Mouse (Mus musculus) CH12.LX (cell line): ENCODE measurements around the gene Twsg1. TPM values are rescaled to one million over a fixed set of nuclear protein-coding genes. Genes with fewer than 3 reads are reported as not detected.
A peak's percentile ranks its signal among the peaks of the same experiment; 100 is the strongest.

ENCODE experiments used
- DNase-seq: peaks from one replicate; pipeline ENCODE4 v3.0.0-alpha.2; 2013; ENCODE audit errors: extremely low read depth
- H3K27ac ChIP-seq: 2 replicates; pipeline ENCODE4 v1.5.1; 2012; ENCODE audit warnings: low read depth, mild to moderate bottlenecking, control low read depth, moderate library complexity; ENCODE audit not compliant: insufficient read depth
- H3K27me3 ChIP-seq: replicated peaks from 2 replicates; pipeline ENCODE3; 2012; ENCODE audit warnings: inconsistent platforms
- H3K36me3 ChIP-seq, 2 experiments: replicated peaks in 1 of 2; 2 replicates each; pipeline versions ENCODE3 to v1.6.1; 2012; ENCODE audit warnings: inconsistent platforms in 1 of 2, low read length in 1 of 2, mild to moderate bottlenecking in 1 of 2, mixed read lengths in 1 of 2, moderate library complexity in 1 of 2; ENCODE audit not compliant: control insufficient read depth in 1 of 2, insufficient read depth in 1 of 2
- H3K4me1 ChIP-seq, 2 experiments: 2 replicates each; pipeline ENCODE4 v1.6.1; 2012; ENCODE audit warnings: inconsistent platforms in 1 of 2, moderate library complexity in 1 of 2; ENCODE audit not compliant: insufficient read depth in 2 of 2, control insufficient read depth in 1 of 2
- H3K4me2 ChIP-seq: 2 replicates; pipeline ENCODE4 v1.6.1; 2012; ENCODE audit warnings: low read depth, mild to moderate bottlenecking, control low read depth; ENCODE audit not compliant: poor library complexity, insufficient read depth, severe bottlenecking
- H3K4me3 ChIP-seq, 3 experiments: fragments of 150-350 bp in 1 of 3; sonication (generic) in 1 of 3; replicated peaks in 1 of 3; 2 replicates each; pipeline versions ENCODE3 to v1.5.1; 2011 to 2012; ENCODE audit warnings: low read depth in 2 of 3, low read length in 2 of 3, mild to moderate bottlenecking in 2 of 3, moderate library complexity in 2 of 3, control low read depth in 1 of 3, improper control_type of control experiment in 1 of 3, inconsistent platforms in 1 of 3, mixed read lengths in 1 of 3; ENCODE audit not compliant: poor library complexity in 1 of 3
- H3K79me2 ChIP-seq: replicated peaks from 2 replicates; pipeline ENCODE4 v1.6.1; 2012; ENCODE audit warnings: mild to moderate bottlenecking, moderate library complexity; ENCODE audit not compliant: control insufficient read depth, poor library complexity, insufficient read depth, severe bottlenecking; ENCODE audit errors: extremely low read depth
- H3K9ac ChIP-seq: 2 replicates; pipeline ENCODE4 v1.6.1; 2012; ENCODE audit warnings: low read depth, mild to moderate bottlenecking, control low read depth, moderate library complexity; ENCODE audit not compliant: insufficient read depth
- H3K9me3 ChIP-seq: replicated peaks from 2 replicates; pipeline ENCODE3; 2012; ENCODE audit warnings: low read length, inconsistent platforms, mixed read lengths
- CHD1 ChIP-seq: IDR thresholded peaks from 2 replicates; pipeline ENCODE4 v1.6.1; 2012; ENCODE audit warnings: low read depth, low read length, improper control_type of control experiment, inconsistent platforms
- ETS1 ChIP-seq: conservative IDR thresholded peaks from 2 replicates; pipeline ENCODE4 v1.6.1; 2012; ENCODE audit warnings: low read depth, mild to moderate bottlenecking, inconsistent platforms, low read length, improper control_type of control experiment, moderate library complexity
- MEF2A ChIP-seq: IDR thresholded peaks from 2 replicates; pipeline ENCODE4 v1.6.1; 2014; ENCODE audit warnings: low read depth, mild to moderate bottlenecking, inconsistent platforms, low read length, improper control_type of control experiment, borderline replicate concordance
- POLR2AphosphoS2 ChIP-seq: IDR thresholded peaks from 2 replicates; pipeline ENCODE4 v1.6.1; 2011; ENCODE audit warnings: low read depth, low read length, improper control_type of control experiment
- SMC3 ChIP-seq: IDR thresholded peaks from 2 replicates; pipeline ENCODE4 v1.6.1; 2011; ENCODE audit warnings: low read depth, low read length, improper control_type of control experiment
- dilution Hi-C: fragments of 300-500 bp; cut with MboI; formaldehyde crosslinking; loops from 2 replicates; pipeline ENCODE4 v1.14.3; 2020; ENCODE audit warnings: low sequenced_read_pairs; ENCODE audit not compliant: extremely low pct_unique_long_range_greater_than_20kb, extremely low pct_ligation_motif_present
- in situ Hi-C: fragments of 300-500 bp; cut with MboI; formaldehyde crosslinking; loops from 3 replicates; pipeline ENCODE4 v1.14.3; 2019; ENCODE audit warnings: low sequenced_read_pairs, low pct_ligation_motif_present, low pct_unique_long_range_greater_than_20kb, mixed read lengths
- polyA plus RNA-seq: library from polyadenylated mRNA; unstranded; fragments of >175 nt; gene quantifications from 2 replicates; pipeline ENCODE4 v1.2.1, GENCODE M21; 2012; ENCODE audit warnings: low read depth; ENCODE audit not compliant: insufficient read length
- total RNA-seq, 2 experiments: library from RNA; depleted of rRNA; stranded (reverse); fragments of 300-350 nt in 1 of 2; fragments of >200 nt in 1 of 2; gene quantifications; 2 replicates each; pipeline ENCODE4 v1.2.3; 2012 to 2014

Twsg1 gene
- total and polyA plus RNA-seq, 3 experiments = 12.6 to 17.4 (median 13.4) TPM

GRCm38 (mm10) chr17:65872051-65872450 is 79.0 kb downstream of the Twsg1 start:
- H3K9me3 ChIP-seq = no peaks in the 10 kb centered on the region
- dilution Hi-C loops = no loop called here
- in situ Hi-C loops = no loop called here
- peaks cover 7% of the 10 kb centered on the region for H3K79me2 ChIP-seq
- H3K27me3 ChIP-seq = no peaks in the 10 kb centered on the region
- H3K27ac ChIP-seq = peak overlapping the region; percentile 35; the same call in 1 of the 2 replicates
- TF ChIP-seq POLR2AphosphoS2 = no peak
- no peak for TF ChIP-seq SMC3
- no peak for TF ChIP-seq MEF2A
- no peak for TF ChIP-seq CHD1
- TF ChIP-seq ETS1 = no peak
- no peak overlapping the region for H3K4me3 ChIP-seq
- peak overlapping the region; percentile 31; the same call in 1 of the 2 replicates for H3K4me2 ChIP-seq
- H3K9ac ChIP-seq = no peak overlapping the region
- DNase-seq = no peak
- H3K4me1 ChIP-seq = peaks cover 12 to 45% of the 10 kb centered on the region in 2 experiments
- H3K36me3 ChIP-seq = peaks cover 4 to 22% of the 10 kb centered on the region in 2 experiments

Other genes starting within 250 kb of the Twsg1 start
- gene Rab31, start 178.5 kb downstream of the Twsg1 start, total RNA-seq (2012; rRNA removed) = 2.8 and 3.2 TPM in 2 replicates
- gene Rab31, start 178.5 kb downstream of the Twsg1 start, total RNA-seq (2014; rRNA removed) = 0.82 and 1.2 TPM in 2 replicates
- gene Rab31, start 178.5 kb downstream of the Twsg1 start, polyA plus RNA-seq = 0.48 and 0.79 TPM in 2 replicates
- gene Ppp4r1, start 168.7 kb downstream of the Twsg1 start, total RNA-seq (2012; rRNA removed) = 11.2 and 13.6 TPM in 2 replicates
- 12.9 and 13.0 TPM in 2 replicates for gene Ppp4r1, start 168.7 kb downstream of the Twsg1 start, total RNA-seq (2014; rRNA removed)
- 17.1 and 21.7 TPM in 2 replicates for gene Ppp4r1, start 168.7 kb downstream of the Twsg1 start, polyA plus RNA-seq
- gene Ralbp1, start 65.4 kb downstream of the Twsg1 start, total RNA-seq (2012; rRNA removed) = 22.8 and 26.5 TPM in 2 replicates
- 27.2 and 28.1 TPM in 2 replicates for gene Ralbp1, start 65.4 kb downstream of the Twsg1 start, total RNA-seq (2014; rRNA removed)
- gene Ralbp1, start 65.4 kb downstream of the Twsg1 start, polyA plus RNA-seq = 25.3 and 25.9 TPM in 2 replicates
- 5.6 and 5.7 TPM in 2 replicates for gene Ankrd12, start 125.9 kb upstream of the Twsg1 start, total RNA-seq (2012; rRNA removed)
- gene Ankrd12, start 125.9 kb upstream of the Twsg1 start, total RNA-seq (2014; rRNA removed) = 1.1 and 1.7 TPM in 2 replicates
- 1.2 and 1.6 TPM in 2 replicates for gene Ankrd12, start 125.9 kb upstream of the Twsg1 start, polyA plus RNA-seq
- 108 and 122 TPM in 2 replicates for gene Ndufv2, start 150.3 kb upstream of the Twsg1 start, total RNA-seq (2012; rRNA removed)
- 260 and 300 TPM in 2 replicates for gene Ndufv2, start 150.3 kb upstream of the Twsg1 start, total RNA-seq (2014; rRNA removed)
- 200 and 201 TPM in 2 replicates for gene Ndufv2, start 150.3 kb upstream of the Twsg1 start, polyA plus RNA-seq
- 18.3 and 20.3 TPM in 2 replicates for gene Washc1, start 160.3 kb upstream of the Twsg1 start, total RNA-seq (2012; rRNA removed)
- 16.4 and 16.5 TPM in 2 replicates for gene Washc1, start 160.3 kb upstream of the Twsg1 start, total RNA-seq (2014; rRNA removed)
- gene Washc1, start 160.3 kb upstream of the Twsg1 start, polyA plus RNA-seq = 27.4 and 27.8 TPM in 2 replicates
- 17.8 and 22.7 TPM in 2 replicates for gene Ddx11, start 172.3 kb upstream of the Twsg1 start, total RNA-seq (2012; rRNA removed)
- gene Ddx11, start 172.3 kb upstream of the Twsg1 start, total RNA-seq (2014; rRNA removed) = 11.8 and 12.7 TPM in 2 replicates
- 21.5 and 22.6 TPM in 2 replicates for gene Ddx11, start 172.3 kb upstream of the Twsg1 start, polyA plus RNA-seq